Mouse (Mus musculus): ENCODE results near the gene Rdh5.

DNA sequence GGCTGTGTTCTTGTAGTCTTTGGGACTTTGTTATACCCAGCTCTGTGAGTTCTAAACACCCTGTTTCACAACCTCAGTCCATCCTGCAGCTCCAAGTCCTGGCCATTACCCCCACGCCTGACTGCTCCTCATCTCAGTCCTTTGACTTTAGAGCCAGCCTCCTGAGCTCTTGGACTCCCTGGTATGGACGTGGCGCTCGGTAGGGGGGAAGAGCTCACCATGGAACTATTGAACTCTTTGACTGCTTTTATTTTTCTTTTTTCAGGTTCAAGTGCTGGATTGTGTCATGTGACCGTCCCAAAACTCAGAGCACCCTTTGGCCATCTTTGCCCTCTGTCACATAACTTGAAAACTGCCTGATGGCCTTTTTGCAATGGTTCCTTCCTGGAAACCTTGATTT is 40.6 kb downstream of the Rdh5 start:
- TF ChIP-seq POLR2A (IDR thresholded peaks at IDR 0.05; ENCODE audit: low read depth, low read length) = no peak
- TF ChIP-seq CTCF (IDR thresholded peaks at IDR 0.05; ENCODE audit: extremely low read depth, insufficient read depth, insufficient read length, insufficient replicate concordance) = no peak

Measured in spleen, adult 2 months (tissue).